28 mouse cellular contexts compared by ENCODE assay signal in the genomic region with DNA sequence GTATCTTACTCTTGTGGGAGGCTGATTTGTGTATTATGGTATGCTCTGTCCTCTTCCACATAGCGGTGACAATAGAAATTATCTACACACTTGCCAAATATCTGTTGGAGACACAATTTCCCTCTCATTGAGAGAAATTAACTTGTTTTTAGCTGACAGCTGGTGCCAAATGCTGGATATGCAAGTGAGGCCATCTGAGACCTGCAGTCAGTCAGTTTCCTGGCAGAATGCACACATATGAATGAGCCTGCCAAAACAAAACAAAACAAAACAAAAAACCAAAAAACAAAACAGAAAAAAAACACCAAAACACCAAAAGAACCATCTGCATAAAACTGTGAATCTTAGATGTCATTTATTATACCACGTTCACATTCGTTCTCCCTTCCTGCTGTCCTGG.
DNase-seq lines count a peak whose midpoint lies in the region; ATAC-seq and TF ChIP-seq lines count a peak whose summit lies in the region.
"Had no signal": no experiment of that assay in that cellular context is flagged by ENCODE, and none has a peak within 500 bp of the region (broad histone marks: within the 10 kb centered on the region; RNA-seq: fewer than 3 reads in every experiment).

No protein-coding gene starts in this region.

- no peak overlapping the region for H3K27ac ChIP-seq in hindbrain, postnatal 0 days
- H3K27ac ChIP-seq in hindbrain, embryonic 13.5 days = no peak overlapping the region
- H3K27ac ChIP-seq in midbrain, embryonic 14.5 days (replicated peaks; ENCODE audit: low read depth, low read length) = no peak overlapping the region
- H3K27ac ChIP-seq in midbrain, embryonic 13.5 days = no peak overlapping the region
- no peak overlapping the region for H3K27ac ChIP-seq in heart, embryonic 11.5 days (ENCODE audit: low read depth, low read length)
- H3K27ac ChIP-seq: embryonic facial prominence, embryonic 15.5 days; heart, adult 2 months; hindbrain, embryonic 12.5 days; intestine, embryonic 15.5 days; left cerebral cortex, adult 2 months; limb, embryonic 15.5 days; liver, embryonic 14.5 days; midbrain, embryonic 12.5 days; neural tube, embryonic 13.5 days had no signal

- H3K9me3 ChIP-seq in hindbrain, postnatal 0 days (ENCODE audit: low read length) = 0 out of 2 replicates have a peak, but pooled peaks cover 2% of the 10 kb centered on the region
- H3K9me3 ChIP-seq in hindbrain, embryonic 13.5 days = no peaks in the 10 kb centered on the region
- no peaks in the 10 kb centered on the region for H3K9me3 ChIP-seq in midbrain, embryonic 14.5 days (ENCODE audit: control insufficient read depth, low read length)
- H3K9me3 ChIP-seq in midbrain, embryonic 13.5 days = no peaks in the 10 kb centered on the region
- H3K9me3 ChIP-seq in heart, embryonic 11.5 days (replicated peaks; ENCODE audit: control insufficient read depth, low read length) = no peaks in the 10 kb centered on the region
- H3K9me3 ChIP-seq: embryonic facial prominence, embryonic 15.5 days; hindbrain, embryonic 12.5 days; intestine, embryonic 15.5 days; limb, embryonic 15.5 days; midbrain, embryonic 12.5 days; neural tube, embryonic 13.5 days had no signal

- ATAC-seq in cerebellum, adult (ENCODE audit: insufficient number of reproducible peaks, low FRiP score, low TSS enrichment) = no peak
- ATAC-seq in hindbrain, postnatal 0 days = no peak
- ATAC-seq in hindbrain, embryonic 13.5 days (ENCODE audit: low FRiP score) = no peak
- ATAC-seq in midbrain, embryonic 14.5 days (ENCODE audit: low FRiP score, low TSS enrichment) = no peak
- no peak for ATAC-seq in midbrain, embryonic 13.5 days
- ATAC-seq in heart, embryonic 11.5 days (replicated peaks; ENCODE audit: insufficient number of reproducible peaks, low FRiP score, low TSS enrichment) = no peak
- ATAC-seq: intestine, embryonic 15.5 days had no signal

- no peaks in the 10 kb centered on the region for H3K4me1 ChIP-seq in hindbrain, postnatal 0 days (ENCODE audit: insufficient read depth, low read length)
- H3K4me1 ChIP-seq in hindbrain, embryonic 13.5 days (replicated peaks) = no peaks in the 10 kb centered on the region; the same call in 1 of the 2 replicates
- H3K4me1 ChIP-seq in midbrain, embryonic 14.5 days (ENCODE audit: control insufficient read depth, insufficient read depth, low read length) = no peaks in the 10 kb centered on the region
- no peaks in the 10 kb centered on the region for H3K4me1 ChIP-seq in midbrain, embryonic 13.5 days (replicated peaks)
- H3K4me1 ChIP-seq in heart, embryonic 11.5 days (ENCODE audit: control insufficient read depth, insufficient read depth, low read length) = no peaks in the 10 kb centered on the region
- H3K4me1 ChIP-seq: intestine, embryonic 15.5 days; midbrain, embryonic 12.5 days; neural tube, embryonic 13.5 days had no signal

- H3K27me3 ChIP-seq in hindbrain, postnatal 0 days (ENCODE audit: insufficient read depth, low read length) = no peaks in the 10 kb centered on the region
- H3K27me3 ChIP-seq in hindbrain, embryonic 13.5 days = no peaks in the 10 kb centered on the region
- no peaks in the 10 kb centered on the region for H3K27me3 ChIP-seq in midbrain, embryonic 14.5 days (ENCODE audit: control insufficient read depth, insufficient read depth, low read length)
- no peaks in the 10 kb centered on the region for H3K27me3 ChIP-seq in midbrain, embryonic 13.5 days
- H3K27me3 ChIP-seq in heart, embryonic 11.5 days (ENCODE audit: control insufficient read depth, insufficient read depth, low read length) = no peaks in the 10 kb centered on the region
- H3K27me3 ChIP-seq: embryonic facial prominence, embryonic 15.5 days; hindbrain, embryonic 12.5 days; intestine, embryonic 15.5 days; limb, embryonic 15.5 days; midbrain, embryonic 12.5 days; neural tube, embryonic 13.5 days had no signal

- peak; percentile 41 to 42 for DNase-seq in cerebellum, postnatal 10 days
- peak; percentile 52 for DNase-seq in hindbrain, postnatal 0 days (ENCODE audit: low spot score)
- DNase-seq in midbrain, embryonic 14.5 days = peak; percentile 29
- peak; percentile 12 for DNase-seq in telencephalon, adult 2 months (ENCODE audit: low read depth, low spot score)
- DNase-seq: adrenal gland, adult 2 months; cerebellum, adult 8-10 months; gastrocnemius, postnatal 36 days; heart, adult 2 months; kidney, adult 9 months; kidney, postnatal 25 days; lung, embryonic 14.5 days; retina, postnatal 1 day; right cerebral cortex, postnatal 25 days; spleen, adult 18-20 months; thymus, postnatal 14 days had no signal

- no peaks in the 10 kb centered on the region for H3K36me3 ChIP-seq in hindbrain, postnatal 0 days (ENCODE audit: insufficient read depth, low read length)
- H3K36me3 ChIP-seq in hindbrain, embryonic 13.5 days = no peaks in the 10 kb centered on the region
- no peaks in the 10 kb centered on the region for H3K36me3 ChIP-seq in midbrain, embryonic 14.5 days (ENCODE audit: control insufficient read depth, insufficient read depth, low read length)
- H3K36me3 ChIP-seq in midbrain, embryonic 13.5 days = no peaks in the 10 kb centered on the region
- no peaks in the 10 kb centered on the region for H3K36me3 ChIP-seq in heart, embryonic 11.5 days (ENCODE audit: control insufficient read depth, insufficient read depth, low read length)
- H3K36me3 ChIP-seq: embryonic facial prominence, embryonic 15.5 days; hindbrain, embryonic 12.5 days; intestine, embryonic 15.5 days; limb, embryonic 15.5 days; midbrain, embryonic 12.5 days; neural tube, embryonic 13.5 days had no signal

- no peak overlapping the region for H3K9ac ChIP-seq in hindbrain, postnatal 0 days (replicated peaks; ENCODE audit: low read length)
- H3K9ac ChIP-seq in hindbrain, embryonic 13.5 days = no peak overlapping the region
- H3K9ac ChIP-seq in midbrain, embryonic 14.5 days (replicated peaks; ENCODE audit: low read length) = no peak overlapping the region
- H3K9ac ChIP-seq in midbrain, embryonic 13.5 days (replicated peaks) = no peak overlapping the region
- H3K9ac ChIP-seq in heart, embryonic 11.5 days (ENCODE audit: low read depth, low read length) = no peak overlapping the region
- H3K9ac ChIP-seq: embryonic facial prominence, embryonic 15.5 days; hindbrain, embryonic 12.5 days; intestine, embryonic 15.5 days; limb, embryonic 15.5 days; liver, embryonic 14.5 days; lung, embryonic 14.5 days; midbrain, embryonic 12.5 days; neural tube, embryonic 13.5 days had no signal

- TF ChIP-seq CTCF in hindbrain, postnatal 0 days (IDR thresholded peaks at IDR 0.05; ENCODE audit: low read depth) = no peak

- no peak overlapping the region for H3K4me3 ChIP-seq in hindbrain, postnatal 0 days (ENCODE audit: low read length)
- no peak overlapping the region for H3K4me3 ChIP-seq in hindbrain, embryonic 13.5 days
- no peak overlapping the region for H3K4me3 ChIP-seq in midbrain, embryonic 14.5 days (replicated peaks; ENCODE audit: low read depth, low read length)
- no peak overlapping the region for H3K4me3 ChIP-seq in midbrain, embryonic 13.5 days (replicated peaks)
- no peak overlapping the region for H3K4me3 ChIP-seq in heart, embryonic 11.5 days (ENCODE audit: low read depth, low read length)
- H3K4me3 ChIP-seq: embryonic facial prominence, embryonic 15.5 days; heart, adult 2 months; hindbrain, embryonic 12.5 days; intestine, embryonic 15.5 days; left cerebral cortex, adult 2 months; limb, embryonic 15.5 days; midbrain, embryonic 12.5 days; myocyte; neural tube, embryonic 13.5 days had no signal

- WGBS in hindbrain, postnatal 0 days = 55% methylated on average over 3 of the region's 3 CpGs
- 81% methylated on average over 3 of the region's 3 CpGs for WGBS in hindbrain, embryonic 13.5 days
- WGBS in midbrain, embryonic 14.5 days = 86% methylated on average over 3 of the region's 3 CpGs
- WGBS in midbrain, embryonic 13.5 days = 96% methylated on average over 3 of the region's 3 CpGs
- 88% methylated on average over 3 of the region's 3 CpGs for whole genome bisulfite sequencing in heart, embryonic 11.5 days (ENCODE audit: insufficient replicate concordance)

- H3K4me2 ChIP-seq in hindbrain, postnatal 0 days (ENCODE audit: low read depth, low read length) = no peak overlapping the region
- no peak overlapping the region for H3K4me2 ChIP-seq in hindbrain, embryonic 13.5 days
- H3K4me2 ChIP-seq in midbrain, embryonic 14.5 days (ENCODE audit: low read length) = no peak overlapping the region
- no peak overlapping the region for H3K4me2 ChIP-seq in midbrain, embryonic 13.5 days (replicated peaks)
- H3K4me2 ChIP-seq in heart, embryonic 11.5 days = no peak overlapping the region
- H3K4me2 ChIP-seq: embryonic facial prominence, embryonic 15.5 days; hindbrain, embryonic 12.5 days; intestine, embryonic 15.5 days; limb, embryonic 15.5 days; lung, embryonic 14.5 days; midbrain, embryonic 12.5 days; neural tube, embryonic 13.5 days had no signal
